Mouse (Mus musculus): ENCODE measurements around the gene Ppp1r1b.

DNA sequence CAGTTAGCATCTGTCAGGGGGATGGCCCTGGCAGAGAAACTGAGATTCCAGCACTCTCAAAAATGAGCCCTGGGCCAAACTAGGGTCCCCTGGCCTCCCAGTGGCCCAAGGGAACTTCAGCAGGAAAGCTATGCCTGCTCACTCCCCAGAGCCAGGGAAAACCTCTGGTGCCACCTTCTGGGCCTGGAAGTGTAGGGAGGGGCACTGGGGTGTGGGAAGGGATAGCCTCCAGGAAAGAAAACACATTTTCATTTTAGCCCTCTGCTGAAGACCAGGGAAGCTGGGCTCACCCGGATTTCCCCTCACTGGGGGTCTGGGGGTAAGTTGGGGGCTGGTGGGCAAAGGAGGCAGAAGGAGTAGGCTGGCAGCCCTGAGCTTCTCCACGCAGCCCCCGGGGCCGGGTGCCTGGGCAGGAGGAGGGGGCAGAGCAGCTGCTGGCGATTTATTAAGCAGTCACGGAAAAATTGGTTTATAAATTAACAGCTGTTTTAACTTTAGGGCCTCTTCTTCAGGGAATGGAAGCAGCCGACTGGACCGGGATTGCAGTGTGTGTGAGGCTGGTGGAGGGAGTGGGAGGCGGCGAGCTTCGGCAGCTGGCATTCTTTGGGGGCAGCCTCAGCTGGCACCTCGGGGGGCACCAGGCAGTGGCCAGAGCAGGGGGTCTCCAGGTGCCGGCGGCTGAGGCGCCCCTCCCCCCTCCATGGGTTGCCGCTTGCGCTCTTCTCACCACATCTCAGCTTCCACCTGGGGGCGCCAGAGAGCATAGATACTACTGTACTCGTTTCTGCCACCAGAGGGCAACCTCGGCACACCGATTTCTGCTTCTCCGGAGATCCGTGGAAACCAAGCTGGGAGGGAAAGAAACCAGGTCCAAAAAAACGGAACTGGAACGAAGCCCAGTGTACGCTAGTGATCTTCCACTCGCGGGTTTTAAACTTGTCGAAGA lies 5.9 kb upstream of the Ppp1r1b start:
- TF ChIP-seq CTCF (IDR thresholded peaks at IDR 0.05; ENCODE audit: low read depth), result peak; percentile 100
- no peak for TF ChIP-seq EP300 (IDR thresholded peaks at IDR 0.05; ENCODE audit: low read depth)
